Mouse (Mus musculus) neural tube, embryonic 12.5 days (tissue): ENCODE measurements at regions not wholly inside any gene's neighbourhood (a gene's known extent, or its start where the extent isn't known, plus 50 kb on each side); places are given as distances from the start of the nearest gene placed in this dataset.

Experiments
- ATAC-seq: fragments of 200-750 bp; cut with Nextera tagmentation; 2 replicates; pipeline ENCODE4 v1.8.0; 2017; ENCODE audit warnings: low read depth, mild to moderate bottlenecking, moderate TSS enrichment, moderate library complexity; ENCODE audit not compliant: low FRiP score
- H3K27ac ChIP-seq: fragments of 300-500 bp; sonication (generic); 2 replicates; pipeline ENCODE4 v1.5.1; 2016
- H3K27me3 ChIP-seq: fragments of 300-500 bp; sonication (generic); replicated peaks from 2 replicates; pipeline ENCODE4 v1.6.1; 2016; ENCODE audit warnings: mild to moderate bottlenecking
- H3K36me3 ChIP-seq: fragments of 300-500 bp; sonication (generic); 2 replicates; pipeline ENCODE4 v1.6.1; 2016; ENCODE audit warnings: mild to moderate bottlenecking
- H3K4me1 ChIP-seq: fragments of 300-500 bp; sonication (generic); 2 replicates; pipeline ENCODE4 v1.6.1; 2016
- H3K4me2 ChIP-seq: fragments of 300-500 bp; sonication (generic); replicated peaks from 2 replicates; pipeline ENCODE4 v1.6.1; 2016; ENCODE audit warnings: mild to moderate bottlenecking
- H3K4me3 ChIP-seq: fragments of 300-500 bp; sonication (generic); 2 replicates; pipeline ENCODE4 v1.5.1; 2016
- H3K9ac ChIP-seq: fragments of 300-500 bp; sonication (generic); 2 replicates; pipeline ENCODE4 v1.6.1; 2016; ENCODE audit warnings: mild to moderate bottlenecking
- H3K9me3 ChIP-seq: fragments of 300-500 bp; sonication (generic); 2 replicates; pipeline ENCODE4 v1.6.1; 2016; ENCODE audit warnings: mild to moderate bottlenecking
- WGBS: fragments of 180-500 bp; shearing (Covaris S2); methylation state at CpG from one replicate; pipeline ENCODE4 v1.1.7; 2016; 5-methylcytosine and 5-hydroxymethylcytosine counted together

- no peak for ATAC-seq
- no peak overlapping the region for H3K4me2 ChIP-seq
- H3K9ac ChIP-seq = no peak overlapping the region
- H3K4me1 ChIP-seq = no peaks in the 10 kb centered on the region
- H3K36me3 ChIP-seq = no peaks in the 10 kb centered on the region
- no peaks in the 10 kb centered on the region for H3K9me3 ChIP-seq
- no peaks in the 10 kb centered on the region for H3K27me3 ChIP-seq
- no peak overlapping the region for H3K4me3 ChIP-seq
- 66% methylated on average over 1 of the region's 1 CpGs for WGBS
- no peak overlapping the region for H3K27ac ChIP-seq
Observed at GRCm38 (mm10) chr11:19456577-19456976, 437.8 kb upstream of the Meis1 start.

DNA sequence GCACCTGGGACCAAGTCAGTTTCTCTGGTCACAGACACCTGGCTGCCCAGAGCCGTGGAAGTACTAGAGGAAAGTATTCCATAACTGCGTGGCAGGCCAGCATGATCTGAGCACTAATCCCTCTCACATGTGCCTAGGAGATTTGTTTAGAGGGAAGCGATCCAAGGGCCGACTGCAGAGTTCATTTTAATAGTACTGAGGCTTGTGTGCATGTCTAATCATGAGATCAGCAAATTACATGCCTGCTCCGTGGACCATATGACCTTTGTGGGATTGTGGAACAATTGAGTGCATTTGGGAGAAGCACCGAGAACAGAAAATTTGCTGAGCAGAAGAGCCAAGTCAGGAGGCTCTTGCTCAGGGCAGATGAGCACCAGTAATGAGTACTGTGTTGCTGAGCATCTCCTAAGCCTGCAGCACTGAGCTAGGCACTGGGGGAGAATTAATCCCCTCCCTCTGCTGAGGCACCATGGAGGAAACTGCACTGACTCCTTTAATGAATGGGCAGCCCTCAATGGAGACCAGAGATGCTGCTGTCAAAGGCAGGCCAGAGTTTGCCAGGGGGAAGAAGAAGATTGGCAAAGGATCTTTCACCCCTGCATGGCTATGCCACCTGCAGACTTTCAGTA, 445.1 kb upstream of the Meis1 start:
- Histone ChIP-seq H3K4me3 (no peak overlapping the region), H3K36me3 (no peaks in the 10 kb centered on the region), H3K4me2 (no peak overlapping the region), H3K27me3 (no peaks in the 10 kb centered on the region), H3K9ac (no peak overlapping the region), H3K27ac (no peak overlapping the region), H3K9me3 (no peaks in the 10 kb centered on the region), H3K4me1 (no peaks in the 10 kb centered on the region)
- 79% methylated on average over 6 of the region's 6 CpGs for WGBS
- ATAC-seq = no peak

DNA sequence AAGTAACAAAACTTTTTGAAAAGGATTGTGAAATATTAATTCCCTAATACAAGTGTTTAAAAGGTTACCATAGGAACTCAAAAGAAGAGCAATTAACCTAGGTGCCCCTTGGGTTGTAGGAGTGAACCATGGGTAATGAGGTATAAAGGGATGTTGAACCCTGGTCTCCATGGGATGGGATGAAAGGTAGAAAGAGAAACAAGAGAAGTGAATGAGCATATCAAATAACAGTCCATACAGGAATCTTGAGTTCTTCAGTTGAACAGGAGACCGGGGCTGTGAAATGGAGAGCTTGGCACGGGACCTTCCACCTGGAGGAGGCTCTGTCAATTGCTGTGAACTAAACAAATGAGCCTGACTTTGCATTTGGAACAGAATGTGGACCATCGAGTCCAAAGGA, 449.6 kb upstream of the Meis1 start:
- ATAC-seq = no peak
- no peak overlapping the region for H3K4me3 ChIP-seq
- no peak overlapping the region for H3K4me2 ChIP-seq
- WGBS = 86% methylated on average over 3 of the region's 3 CpGs
- no peak overlapping the region for H3K9ac ChIP-seq
- no peaks in the 10 kb centered on the region for H3K36me3 ChIP-seq
- no peaks in the 10 kb centered on the region for H3K9me3 ChIP-seq
- H3K27me3 ChIP-seq = no peaks in the 10 kb centered on the region
- no peak overlapping the region for H3K27ac ChIP-seq
- H3K4me1 ChIP-seq = no peaks in the 10 kb centered on the region

- Histone ChIP-seq H3K27ac (no peak overlapping the region), H3K9ac (no peak overlapping the region), H3K4me1 (no peaks in the 10 kb centered on the region), H3K4me3 (no peak overlapping the region), H3K27me3 (no peaks in the 10 kb centered on the region), H3K36me3 (no peaks in the 10 kb centered on the region), H3K9me3 (no peaks in the 10 kb centered on the region), H3K4me2 (no peak overlapping the region)
- WGBS = 99% methylated on average over 3 of the region's 3 CpGs
- ATAC-seq = no peak
Observed at GRCm38 (mm10) chr11:19468803-19469202, 450.0 kb upstream of the Meis1 start.

GRCm38 (mm10) chr11:19470648-19471341, 452.0 kb upstream of the Meis1 start:
- 88% methylated on average over 5 of the region's 5 CpGs for WGBS
- H3K36me3 ChIP-seq = no peaks in the 10 kb centered on the region
- H3K4me1 ChIP-seq = no peaks in the 10 kb centered on the region; the same call in 1 of the 2 replicates
- H3K9ac ChIP-seq = no peak overlapping the region
- no peak overlapping the region for H3K27ac ChIP-seq
- H3K27me3 ChIP-seq = no peaks in the 10 kb centered on the region
- H3K4me3 ChIP-seq = no peak overlapping the region
- no peaks in the 10 kb centered on the region for H3K9me3 ChIP-seq
- no peak for ATAC-seq
- H3K4me2 ChIP-seq = no peak overlapping the region

DNA sequence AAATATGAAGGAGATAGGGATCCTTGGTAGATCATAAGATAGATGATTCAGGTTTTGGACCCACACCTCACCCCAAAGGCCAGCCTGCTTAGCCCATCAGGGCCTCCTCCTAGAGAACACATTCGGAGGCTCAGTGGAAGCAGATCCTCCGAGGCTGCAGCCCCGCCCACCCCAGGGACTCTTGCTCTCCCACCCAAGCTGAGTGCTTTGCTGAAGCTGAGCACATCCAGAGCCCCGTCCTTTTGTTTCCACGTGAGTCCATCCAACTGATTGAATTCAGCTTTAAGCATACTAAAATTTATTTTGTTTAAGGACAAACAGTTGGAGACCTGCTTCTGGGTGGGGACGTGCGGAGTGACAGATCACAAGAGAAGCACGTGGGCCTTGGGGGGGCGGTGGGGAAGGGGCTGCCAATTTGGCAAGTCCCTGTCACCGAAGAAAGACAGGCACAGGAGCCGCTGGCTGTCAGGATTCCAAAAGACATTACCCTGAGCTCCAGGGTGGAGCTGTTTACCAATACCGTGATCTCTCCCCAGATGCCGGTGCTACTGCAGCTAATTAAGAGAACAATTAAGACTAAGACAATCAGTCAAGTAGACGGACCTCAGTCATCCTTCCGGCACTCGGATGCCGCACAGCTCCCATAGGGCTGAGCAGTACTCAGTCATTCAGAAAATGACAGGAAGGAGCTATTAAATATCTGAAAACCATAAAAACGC, 448.9 kb upstream of the Spred2 start:
- Histone ChIP-seq H3K9me3 (no peaks in the 10 kb centered on the region), H3K4me1 (no peaks in the 10 kb centered on the region; the same call in 1 of the 2 replicates), H3K36me3 (no peaks in the 10 kb centered on the region), H3K27ac (no peak overlapping the region), H3K4me3 (no peak overlapping the region), H3K4me2 (peak overlapping the region; percentile 49), H3K9ac (no peak overlapping the region), H3K27me3 (no peaks in the 10 kb centered on the region)
- 28% methylated on average over 18 of the region's 18 CpGs for WGBS
- ATAC-seq = peak; percentile 74

GRCm38 (mm10) chr11:19493089-19493756, 431.0 kb upstream of the Spred2 start:
- H3K36me3 ChIP-seq = no peaks in the 10 kb centered on the region
- no peak overlapping the region for H3K27ac ChIP-seq
- H3K4me2 ChIP-seq = no peak overlapping the region
- no peak for ATAC-seq
- no peaks in the 10 kb centered on the region for H3K4me1 ChIP-seq
- H3K27me3 ChIP-seq = no peaks in the 10 kb centered on the region
- no peak overlapping the region for H3K9ac ChIP-seq
- no peaks in the 10 kb centered on the region for H3K9me3 ChIP-seq
- WGBS = 86% methylated on average over 2 of the region's 2 CpGs
- H3K4me3 ChIP-seq = no peak overlapping the region

- Histone ChIP-seq H3K4me2 (no peak overlapping the region), H3K36me3 (no peaks in the 10 kb centered on the region), H3K4me3 (no peak overlapping the region), H3K9me3 (no peaks in the 10 kb centered on the region), H3K27ac (no peak overlapping the region), H3K27me3 (no peaks in the 10 kb centered on the region), H3K9ac (no peak overlapping the region), H3K4me1 (peaks cover 6% of the 10 kb centered on the region; the same call in 1 of the 2 replicates)
- no peak for ATAC-seq
- 91% methylated on average over 3 of the region's 3 CpGs for WGBS
Observed at GRCm38 (mm10) chr11:19521721-19522120, 402.5 kb upstream of the Spred2 start.

- Histone ChIP-seq H3K27ac (no peak overlapping the region), H3K4me2 (no peak overlapping the region)
- 16% methylated on average over 6 of the region's 6 CpGs for WGBS
Observed at GRCm38 (mm10) chr11:19523853-19524487, 400.2 kb upstream of the Spred2 start.

DNA sequence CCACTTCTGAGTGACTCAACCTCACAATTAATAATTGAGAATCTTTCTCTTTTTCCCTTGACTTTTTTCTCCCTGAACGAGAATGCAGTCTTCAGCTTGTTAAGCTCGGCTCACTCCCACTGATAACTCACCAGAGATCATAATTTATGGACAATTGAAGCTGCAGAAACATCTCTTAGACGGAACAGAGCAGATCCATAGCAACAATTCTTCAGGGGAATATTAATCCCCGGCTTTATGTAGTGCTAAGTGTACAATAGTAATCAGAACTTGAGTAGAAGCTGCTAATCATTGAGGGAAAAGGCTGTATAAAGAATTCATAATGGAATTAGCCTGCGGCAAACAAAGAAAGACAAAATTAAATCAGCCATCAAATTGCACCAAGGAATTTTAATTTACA, 395.0 kb upstream of the Spred2 start:
- Histone ChIP-seq H3K4me3 (no peak overlapping the region), H3K4me1 (peaks cover 21% of the 10 kb centered on the region), H3K36me3 (no peaks in the 10 kb centered on the region), H3K27me3 (no peaks in the 10 kb centered on the region), H3K9me3 (no peaks in the 10 kb centered on the region), H3K9ac (no peak overlapping the region), H3K4me2 (no peak overlapping the region), H3K27ac (no peak overlapping the region)
- WGBS = 17% methylated on average over 5 of the region's 5 CpGs
- 0 out of 2 replicates have a peak, but pooled peaks have one; percentile 35 for ATAC-seq

More at GRCm38 (mm10) chr11:19523853-19524487, 400.2 kb upstream of the Spred2 start:
- peak; percentile 96 for ATAC-seq
- Histone ChIP-seq H3K4me1 (peaks cover 6% of the 10 kb centered on the region; the same call in 1 of the 2 replicates), H3K27me3 (no peaks in the 10 kb centered on the region), H3K9me3 (no peaks in the 10 kb centered on the region), H3K4me3 (no peak overlapping the region), H3K36me3 (no peaks in the 10 kb centered on the region), H3K9ac (no peak overlapping the region)

DNA sequence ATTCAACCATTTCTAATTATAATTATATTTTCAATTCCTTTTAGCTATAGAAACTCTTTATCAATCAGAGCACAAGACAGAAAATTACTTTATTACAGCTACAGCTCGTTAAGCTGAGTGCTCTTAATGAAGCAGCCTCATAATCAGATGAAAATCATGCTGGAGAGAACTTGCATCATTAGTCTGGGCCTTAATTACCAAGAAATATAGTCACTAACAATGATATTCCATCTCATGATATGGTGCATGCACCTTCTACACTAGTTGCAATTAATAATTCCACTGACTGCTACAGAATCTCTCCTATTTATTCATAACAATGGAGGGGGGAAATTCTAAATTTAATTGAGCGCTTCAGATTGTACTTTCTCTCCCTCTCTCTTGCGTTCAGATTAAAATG, 393.5 kb upstream of the Spred2 start:
- no peaks in the 10 kb centered on the region for H3K36me3 ChIP-seq
- 46% methylated on average over 3 of the region's 3 CpGs for WGBS
- no peak overlapping the region for H3K27ac ChIP-seq
- H3K4me1 ChIP-seq = peaks cover 15% of the 10 kb centered on the region
- 0 out of 2 replicates have a peak, but pooled peaks have one; percentile 31 for ATAC-seq
- H3K9me3 ChIP-seq = no peaks in the 10 kb centered on the region
- H3K27me3 ChIP-seq = no peaks in the 10 kb centered on the region
- no peak overlapping the region for H3K9ac ChIP-seq
- H3K4me2 ChIP-seq = peak overlapping the region; percentile 52; the same call in 1 of the 2 replicates
- no peak overlapping the region for H3K4me3 ChIP-seq
